Mouse (Mus musculus) heart, adult 2 months (tissue): ENCODE measurements around the gene Mfsd4b4. TPM values are rescaled to one million over a fixed set of nuclear protein-coding genes. Genes with fewer than 3 reads are reported as not detected.
"Not testable (repeated sequence)": the region's sequence is repeated elsewhere in the genome, so short reads cannot be mapped to it uniquely, and the experiment has no call there.

Experiments used
- DNase-seq, 2 experiments: peaks; one replicate each; pipeline ENCODE4 v3.0.0; 2021
- H3K27ac ChIP-seq: fragments of 200-600 bp; 2 replicates; pipeline ENCODE4 v1.8.1; 2022
- H3K27me3 ChIP-seq: fragments of 200-500 bp; 2 replicates; pipeline ENCODE4 v1.6.1; 2012; ENCODE audit warnings: mild to moderate bottlenecking, low read length, inconsistent platforms, mixed read lengths; ENCODE audit not compliant: control insufficient read depth, insufficient read depth
- H3K36me3 ChIP-seq: fragments of 200-500 bp; 2 replicates; pipeline ENCODE4 v1.6.1; 2012; ENCODE audit warnings: low read length, inconsistent platforms; ENCODE audit not compliant: control insufficient read depth, insufficient read depth
- H3K4me1 ChIP-seq: fragments of 200-500 bp; 2 replicates; pipeline ENCODE4 v1.6.1; 2011; ENCODE audit warnings: low read length; ENCODE audit not compliant: control insufficient read depth, insufficient read depth
- H3K4me3 ChIP-seq: fragments of 200-600 bp; 2 replicates; pipeline ENCODE4 v1.8.1; 2022
- H3K79me2 ChIP-seq: fragments of 200-500 bp; replicated peaks from 2 replicates; pipeline ENCODE4 v1.6.1; 2012; ENCODE audit warnings: mild to moderate bottlenecking, inconsistent platforms, low read length, moderate library complexity, mixed read lengths; ENCODE audit not compliant: control insufficient read depth, insufficient read depth
- H3K9ac ChIP-seq: fragments of 200-500 bp; 2 replicates; pipeline ENCODE4 v1.6.1; 2012; ENCODE audit warnings: low read depth, mild to moderate bottlenecking, control low read depth, inconsistent platforms, low read length, mixed read lengths
- CTCF ChIP-seq: fragments of 200-600 bp; IDR thresholded peaks from 2 replicates; pipeline ENCODE4 v1.8.1; 2022; ENCODE audit warnings: antibody characterized with exemption, mild to moderate bottlenecking, moderate library complexity
- EP300 ChIP-seq: fragments of 200-500 bp; IDR thresholded peaks from 2 replicates; pipeline ENCODE4 v1.6.1; 2011; ENCODE audit warnings: low read depth, low read length, control low read depth; ENCODE audit not compliant: insufficient read depth
- POLR2A ChIP-seq: fragments of 200-500 bp; IDR thresholded peaks from 2 replicates; pipeline ENCODE4 v1.6.1; 2011; ENCODE audit warnings: mild to moderate bottlenecking, low read depth, low read length, control low read depth; ENCODE audit not compliant: insufficient read depth
- WGBS: fragments of 180-500 bp; shearing (Covaris S2); methylation state at CpG from one replicate; pipeline ENCODE4 v1.1.7; 2018; 5-methylcytosine and 5-hydroxymethylcytosine counted together
- intact Hi-C: fragments of 180-260 bp; cut with DNase I; formaldehyde crosslinking; loops from one replicate; pipeline ENCODE4 v1.15.1; 2025
- long read RNA-seq: library from polyadenylated mRNA; stranded (forward); transcript quantifications from one replicate; pipeline ENCODE4 v2.0.0, GENCODE M21; 2021
- polyA plus RNA-seq: library from polyadenylated mRNA; depleted of rRNA; stranded (reverse); fragments of >200 nt; gene quantifications from 2 replicates; pipeline ENCODE4 v1.2.3, GENCODE M21; 2012; rRNA removed
- total RNA-seq, 2 experiments: library from RNA; stranded (reverse); gene quantifications; 2 replicates each; pipeline ENCODE4 v1.2.3; 2021

Gene Mfsd4b4
- total RNA-seq (1 to 10 TPM; 3.5 to 3.7 TPM), polyA plus RNA-seq (3.1 and 4.9 TPM in 2 replicates)
- long read RNA-seq, partial matches to known transcripts: 0 of 4 reads
- long read RNA-seq, other reads (novel, unspliced or antisense): 0 of 4 reads

GRCm38 (mm10) chr10:39898874-39899371 is at the start of gene Mfsd4b4:
Gene Mfsd4b4, minus strand, starts transcription at chr10:39899238.
- Histone ChIP-seq H3K79me2 (no peaks in the 10 kb centered on the region), H3K36me3 (no peaks in the 10 kb centered on the region), H3K27me3 (no peaks in the 10 kb centered on the region), H3K4me3 (peak within 1 kb of the TSS; percentile 81), H3K27ac (peak within 1 kb of the TSS; percentile 79), H3K9ac (peak within 1 kb of the TSS; percentile 87), H3K4me1 (no peaks in the 10 kb centered on the region)
- under 1% methylated on average over 41 of the region's 41 CpGs for WGBS
- peak; percentile 85 to 91 for DNase-seq
- no peak for TF ChIP-seq EP300
- TF ChIP-seq POLR2A: peak; percentile 82
- 0 out of 2 replicates have a peak, but pooled peaks have one; percentile 4 for TF ChIP-seq CTCF
- intact Hi-C loops: loop anchor here (5.0 kb wide), 1 partner anchor 58 kb away; no protein-coding TSS in a partner anchor

DNA sequence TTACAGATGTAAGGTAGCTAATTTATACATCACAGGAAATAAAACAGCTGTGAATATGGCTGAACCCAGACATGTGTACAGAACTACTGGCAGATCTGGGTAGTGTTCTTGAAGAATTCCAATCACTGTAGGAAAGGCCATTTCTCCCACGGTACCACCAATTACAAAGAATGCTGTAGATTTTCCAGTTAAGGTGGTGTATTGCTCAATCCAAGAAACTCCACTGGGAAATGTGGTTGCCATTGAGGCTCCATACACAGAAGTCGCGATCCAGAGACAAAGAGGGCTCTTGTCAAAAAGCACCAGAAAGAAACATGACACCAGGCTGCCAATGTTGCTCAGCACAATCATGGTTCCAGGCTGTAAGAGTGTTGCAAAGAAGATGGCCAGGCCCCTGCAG is 48.2 kb upstream of the Mfsd4b4 start:
- H3K27ac ChIP-seq, intact Hi-C loops, H3K4me3 ChIP-seq, H3K9ac ChIP-seq, H3K4me1 ChIP-seq, H3K27me3 ChIP-seq, H3K79me2 ChIP-seq, DNase-seq, H3K36me3 ChIP-seq: not testable (repeated sequence)
- WGBS: 88% methylated on average over 3 of the region's 3 CpGs

DNA sequence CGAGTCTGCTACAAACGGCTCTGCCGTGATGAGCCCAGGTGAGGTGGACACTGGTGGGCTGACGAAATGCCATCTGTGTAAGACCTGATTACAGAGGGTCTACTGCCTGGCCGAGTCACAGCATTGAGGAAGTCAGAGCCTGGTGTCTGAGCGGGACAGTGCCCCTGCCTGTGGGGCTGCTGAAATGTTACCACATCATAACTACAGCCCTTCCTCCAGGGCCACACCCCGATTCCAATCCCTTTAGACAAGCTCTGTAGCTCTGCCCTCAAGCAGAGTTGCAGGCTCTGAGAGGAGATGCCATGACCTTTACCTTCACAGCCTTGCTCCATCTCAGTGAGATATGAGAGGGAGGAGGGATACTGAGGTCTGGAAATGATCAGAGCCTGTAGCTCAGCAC is 37.5 kb upstream of the Mfsd4b4 start:
- H3K36me3 ChIP-seq: no peaks in the 10 kb centered on the region
- H3K27me3 ChIP-seq: no peaks in the 10 kb centered on the region
- no peak overlapping the region for H3K9ac ChIP-seq
- DNase-seq: no peak
- no peak overlapping the region for H3K27ac ChIP-seq
- no peaks in the 10 kb centered on the region for H3K79me2 ChIP-seq
- H3K4me1 ChIP-seq: no peaks in the 10 kb centered on the region
- H3K4me3 ChIP-seq: no peak overlapping the region
- WGBS: 72% methylated on average over 7 of the region's 7 CpGs
- TF ChIP-seq EP300: no peak
- no peak for TF ChIP-seq POLR2A
- TF ChIP-seq CTCF: no peak
- intact Hi-C loops: no loop called here

DNA sequence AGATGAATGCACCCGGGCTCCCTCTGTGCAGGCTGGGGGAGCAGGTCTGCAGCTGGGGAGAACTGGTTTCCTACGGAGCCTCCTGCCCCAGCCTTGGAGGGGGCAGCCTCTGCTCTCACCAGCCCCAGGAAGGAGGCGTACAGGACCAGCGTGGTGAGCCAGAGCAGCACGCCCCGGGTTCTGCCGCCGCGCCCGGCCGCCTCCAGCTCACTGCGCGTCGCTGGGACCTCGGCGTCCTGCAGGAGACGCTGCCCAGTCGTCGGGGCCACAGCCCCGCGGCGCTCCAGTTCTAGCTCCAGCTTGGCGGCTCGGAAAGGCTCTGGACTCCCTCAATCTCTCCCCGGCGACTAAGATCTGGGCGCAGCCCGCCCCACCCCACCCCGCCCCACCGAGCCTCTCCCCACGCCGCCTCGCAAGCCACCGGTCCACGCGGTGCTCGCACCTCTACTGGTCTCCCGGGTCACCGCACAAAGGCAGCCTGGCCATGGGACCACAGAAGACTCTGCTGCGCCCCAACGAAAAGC is 27.6 kb upstream of the Mfsd4b4 start, which contains the start of gene Mfsd4b2:
TSS of gene Mfsd4b2 (minus strand) at position 308 of the 524 bp plus-strand sequence.
- peak within 1 kb of the TSS; percentile 49; the same call in 1 of the 2 replicates for H3K9ac ChIP-seq
- H3K27me3 ChIP-seq: peaks cover 4% of the 10 kb centered on the region; the same call in 1 of the 2 replicates
- no peak for DNase-seq
- TF ChIP-seq POLR2A (no peak), CTCF (peak; percentile 19; the same call in 1 of the 2 replicates)
- no peak within 1 kb of the TSS for H3K4me3 ChIP-seq
- no peaks in the 10 kb centered on the region for H3K36me3 ChIP-seq
- no peaks in the 10 kb centered on the region for H3K4me1 ChIP-seq
- no peak within 1 kb of the TSS for H3K27ac ChIP-seq
- no peaks in the 10 kb centered on the region for H3K79me2 ChIP-seq
- intact Hi-C loops: no loop called here
- 2% methylated on average over 41 of the region's 41 CpGs for WGBS

DNA sequence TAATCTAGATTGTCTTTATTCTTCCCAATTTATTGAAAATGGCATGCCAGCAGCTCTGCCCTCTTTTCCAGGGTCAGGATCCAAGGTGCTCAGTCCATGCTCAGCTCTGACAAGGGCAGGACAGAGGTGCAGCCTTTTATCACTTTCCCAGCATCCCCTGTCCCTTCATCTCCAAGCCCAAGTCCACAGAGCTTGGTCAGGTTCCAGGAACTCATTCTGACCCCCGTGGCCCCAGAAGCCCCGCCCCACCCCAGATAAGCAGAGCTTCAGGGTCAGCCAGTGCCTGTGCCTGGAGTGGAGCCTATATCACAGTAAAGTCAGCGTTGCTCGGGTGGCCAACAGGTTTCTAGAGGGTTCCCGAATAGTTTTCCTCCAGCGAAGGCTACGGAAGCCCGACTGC is 25.5 kb upstream of the Mfsd4b4 start:
- H3K27me3 ChIP-seq, H3K79me2 ChIP-seq, intact Hi-C loops, H3K4me3 ChIP-seq, H3K36me3 ChIP-seq, DNase-seq, H3K9ac ChIP-seq, H3K27ac ChIP-seq, H3K4me1 ChIP-seq: not testable (repeated sequence)
- 52% methylated on average over 8 of the region's 8 CpGs for WGBS

DNA sequence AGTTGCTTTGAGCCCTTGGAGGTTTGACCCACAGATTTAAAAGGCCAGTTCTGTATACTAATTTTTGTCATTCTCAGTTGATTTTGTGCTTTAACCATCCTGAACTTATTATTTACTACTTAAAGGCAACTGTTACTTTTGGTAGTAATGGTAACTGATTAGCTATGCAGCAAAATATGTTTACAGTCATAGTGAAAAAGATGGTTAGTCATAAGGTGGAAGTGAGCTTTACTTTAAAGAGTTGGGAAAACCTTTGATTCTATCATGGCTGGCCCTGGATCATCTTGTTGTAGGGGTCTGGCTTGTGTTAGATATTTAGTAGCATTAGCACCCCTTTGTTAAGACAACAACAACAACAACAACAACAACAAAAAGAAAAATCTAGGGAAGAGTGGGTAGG is 13.6 kb upstream of the Mfsd4b4 start:
- intact Hi-C loops: no loop called here
- H3K4me1 ChIP-seq: no peaks in the 10 kb centered on the region
- H3K4me3 ChIP-seq: no peak overlapping the region
- TF ChIP-seq EP300 (no peak), CTCF (no peak), POLR2A (no peak)
- H3K27me3 ChIP-seq: no peaks in the 10 kb centered on the region
- no peak for DNase-seq
- H3K27ac ChIP-seq: no peak overlapping the region
- H3K36me3 ChIP-seq: no peaks in the 10 kb centered on the region
- no peak overlapping the region for H3K9ac ChIP-seq
- H3K79me2 ChIP-seq: no peaks in the 10 kb centered on the region
